Mouse (Mus musculus): ENCODE data around the gene Dus1l. TPM values are rescaled to one million over a fixed set of nuclear protein-coding genes. Genes with fewer than 3 reads are reported as not detected.

The Dus1l gene
- polyA plus RNA-seq, 1 experiment from 2014 or later: 46.0 TPM

DNA sequence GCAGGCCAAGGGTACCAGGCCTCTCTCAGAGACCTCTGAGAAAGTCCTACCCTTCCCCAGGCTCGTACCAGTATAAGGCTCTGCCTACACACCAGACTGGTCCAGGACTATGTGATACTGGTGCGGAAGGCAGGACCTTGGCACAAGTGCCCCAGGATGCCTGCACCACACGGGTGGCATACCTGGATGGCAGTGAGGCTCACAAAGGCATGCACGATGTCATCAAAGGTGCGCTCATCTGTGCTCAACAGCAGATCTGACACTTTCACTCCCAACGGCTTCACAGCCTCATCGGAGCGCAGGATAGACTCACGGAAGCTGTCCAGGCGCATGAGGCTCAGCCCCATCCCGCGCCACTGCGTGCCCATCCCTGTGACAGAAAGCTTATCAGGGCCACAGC is 22.0 kb upstream of the Dus1l start:
- H3K27me3 ChIP-seq: no peaks in the 10 kb centered on the region

DNA sequence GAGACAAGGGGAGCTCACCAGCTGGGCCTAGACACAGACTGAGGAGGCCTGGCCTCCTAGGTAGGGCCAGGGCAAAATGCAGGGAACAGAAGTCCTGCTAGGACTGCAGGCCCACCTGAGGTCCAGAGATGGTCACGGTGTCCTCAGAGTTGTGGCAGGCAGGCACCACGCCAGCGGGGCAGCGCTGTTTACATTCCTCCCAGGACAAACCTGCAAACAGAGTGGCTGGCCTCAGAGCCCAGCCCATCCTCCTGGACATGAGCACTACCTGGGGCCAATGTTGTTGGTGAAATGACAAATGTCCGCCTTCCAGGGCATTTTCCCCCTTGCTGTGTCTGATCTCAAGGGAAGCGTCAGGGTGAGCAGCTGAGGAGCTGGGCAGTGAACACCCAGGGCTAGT is 21.2 kb upstream of the Dus1l start:
- DNase-seq (ENCODE audit: low read depth, low spot score) (no peak), ATAC-seq (no peak)
- ChIA-PET POLR2A (interaction anchor here (1.0 kb wide), 1 partner anchor 17 kb away, joined by 3 read pairs; no protein-coding TSS in a partner anchor), CTCF (no interaction called here)
- in situ Hi-C loops (cut with MboI; ENCODE audit: low pct_unique_long_range_greater_than_20kb): no loop called here
- TF ChIP-seq CTCF (IDR thresholded peaks at IDR 0.05): no peak
- no peaks in the 10 kb centered on the region for H3K27me3 ChIP-seq

More for the DNA sequence above, 22.0 kb upstream of the Dus1l start:
- no peak for DNase-seq (ENCODE audit: low read depth, low spot score)
- CTCF ChIA-PET: no interaction called here
- in situ Hi-C loops (cut with MboI; ENCODE audit: low pct_unique_long_range_greater_than_20kb): no loop called here
- POLR2A ChIA-PET: no interaction called here
- no peak for ATAC-seq
- TF ChIP-seq CTCF (IDR thresholded peaks at IDR 0.05): no peak

DNA sequence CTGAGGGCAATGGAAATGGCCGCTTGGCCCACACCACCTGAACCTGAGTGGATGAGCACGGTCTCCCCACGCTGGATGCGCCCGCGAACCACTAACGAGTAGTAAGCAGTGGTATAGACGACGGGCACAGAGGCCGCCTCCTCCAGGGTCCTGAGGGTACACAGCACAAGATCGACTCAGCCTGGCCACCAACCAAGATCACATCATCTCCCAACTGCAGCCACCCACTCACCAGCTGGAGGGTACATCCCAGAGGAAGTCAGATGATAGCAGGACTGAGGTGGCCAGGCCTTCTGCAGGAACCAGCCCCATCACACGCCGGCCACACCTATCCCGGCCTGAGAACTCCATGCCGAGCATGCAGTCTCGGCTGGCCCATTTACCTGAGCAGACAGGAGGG is 15.9 kb upstream of the Dus1l start:
- in situ Hi-C loops (cut with MboI; ENCODE audit: low pct_unique_long_range_greater_than_20kb): no loop called here
- POLR2A ChIA-PET: no interaction called here
- DNase-seq (ENCODE audit: low read depth, low spot score): no peak
- CTCF ChIA-PET: no interaction called here
- TF ChIP-seq CTCF (IDR thresholded peaks at IDR 0.05): no peak
- no peak for ATAC-seq
- no peaks in the 10 kb centered on the region for H3K27me3 ChIP-seq

DNA sequence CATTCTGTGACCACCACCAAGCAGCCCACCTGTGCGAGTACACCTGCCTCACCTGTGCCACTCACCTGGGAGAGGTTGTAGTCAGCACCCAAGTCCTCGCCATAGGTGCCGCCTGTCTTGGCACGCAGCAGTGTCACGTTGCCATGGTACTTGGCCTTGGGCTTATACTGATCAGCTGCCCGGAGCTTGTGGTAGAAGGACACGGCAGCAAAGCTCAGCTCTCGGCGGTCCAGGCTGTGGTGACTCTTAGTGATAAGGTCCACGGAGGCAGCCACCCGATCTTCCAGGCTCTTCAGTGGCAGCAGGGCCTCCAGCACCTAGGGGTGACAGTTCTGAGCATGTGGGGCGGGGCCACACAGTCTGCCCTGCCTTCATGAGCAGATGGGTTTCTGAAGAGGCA is 11.8 kb upstream of the Dus1l start:
- in situ Hi-C loops (cut with MboI; ENCODE audit: low pct_unique_long_range_greater_than_20kb): no loop called here
- CTCF ChIA-PET: interaction anchor here (0.9 kb wide), 1 partner anchor 8 kb away, joined by 3 read pairs; no protein-coding TSS in a partner anchor
- ATAC-seq: no peak
- no peak for TF ChIP-seq CTCF (IDR thresholded peaks at IDR 0.05)
- POLR2A ChIA-PET: no interaction called here
- no peak for DNase-seq (ENCODE audit: low read depth, low spot score)
- no peaks in the 10 kb centered on the region for H3K27me3 ChIP-seq

DNA sequence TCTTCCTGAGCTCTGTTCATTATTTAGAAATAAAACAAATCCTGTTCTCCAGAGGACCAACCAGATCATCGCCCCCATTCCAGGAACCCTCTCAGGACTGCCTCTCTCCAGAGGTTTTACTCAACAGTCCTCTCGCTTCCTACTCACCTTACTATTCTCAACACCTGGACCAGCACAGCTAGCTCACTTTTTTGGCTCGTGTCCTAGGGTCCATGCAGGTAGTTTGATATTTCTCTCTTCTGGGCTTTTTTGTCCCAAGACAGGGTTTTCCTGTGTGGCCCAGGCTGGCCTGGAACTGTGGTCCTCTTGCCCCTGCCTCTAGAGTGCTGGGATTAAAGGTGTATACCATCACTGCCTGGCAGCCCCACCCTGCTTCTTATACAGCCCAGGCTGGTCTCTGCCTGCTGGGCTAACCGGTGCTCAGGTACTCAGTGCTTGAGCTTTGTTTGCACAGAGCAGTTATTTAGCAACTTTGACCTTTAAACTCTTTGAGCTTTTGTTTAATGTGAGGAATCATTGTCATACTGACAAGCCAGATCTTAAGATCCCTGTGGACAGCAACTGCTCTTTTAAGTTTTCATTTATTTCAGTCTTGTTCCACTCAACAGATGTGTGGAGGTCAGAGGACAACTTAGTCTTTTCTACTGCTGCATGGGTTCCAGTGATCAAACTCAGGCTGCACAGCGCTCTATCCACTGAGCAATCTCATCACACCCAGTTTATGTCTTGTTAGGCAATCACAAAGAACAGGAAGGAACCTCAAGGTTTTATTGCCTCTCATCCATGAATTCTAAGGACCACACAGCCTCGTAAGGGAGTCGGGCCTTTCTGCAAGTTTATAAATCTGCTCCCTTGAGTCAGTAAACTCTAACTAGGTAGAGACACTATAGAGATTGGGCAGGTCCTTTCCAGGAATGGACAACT is 9.4 kb upstream of the Dus1l start:
- TF ChIP-seq CTCF (IDR thresholded peaks at IDR 0.05): no peak
- H3K27me3 ChIP-seq: no peaks in the 10 kb centered on the region
- DNase-seq (ENCODE audit: low read depth, low spot score) (no peak), ATAC-seq (no peak)
- in situ Hi-C loops (cut with MboI; ENCODE audit: low pct_unique_long_range_greater_than_20kb): no loop called here
- CTCF ChIA-PET: no interaction called here
- POLR2A ChIA-PET: interaction anchor here (1.0 to 1.1 kb wide), 2 partner anchors 10 to 17 kb away, joined by 3 read pairs; no protein-coding TSS in a partner anchor

DNA sequence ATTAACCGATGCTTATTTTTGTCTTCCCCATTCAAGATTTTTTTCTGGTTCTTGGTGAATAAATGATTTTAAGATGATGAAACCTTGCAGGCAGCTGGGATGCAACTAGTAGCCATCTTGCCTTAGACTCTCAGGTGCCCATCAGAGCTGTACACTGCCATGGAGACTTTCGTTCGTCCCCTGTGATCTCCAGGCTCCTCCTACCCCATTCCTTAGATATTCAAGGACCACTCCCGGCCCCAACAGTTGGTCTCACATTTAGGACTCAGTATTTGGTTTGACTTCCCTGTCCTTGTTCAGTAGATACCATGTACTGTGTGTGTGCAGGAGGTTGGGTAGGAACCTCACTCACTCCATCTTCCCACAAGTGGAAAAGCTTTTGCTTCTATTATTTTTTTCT is 8.6 kb upstream of the Dus1l start:
- in situ Hi-C loops (cut with MboI; ENCODE audit: low pct_unique_long_range_greater_than_20kb): no loop called here
- H3K27me3 ChIP-seq: no peaks in the 10 kb centered on the region
- ChIA-PET POLR2A (interaction anchor here (1.0 to 1.1 kb wide), 2 partner anchors 11 to 17 kb away, joined by 3 read pairs; no protein-coding TSS in a partner anchor), CTCF (no interaction called here)
- ATAC-seq (no peak), DNase-seq (ENCODE audit: low read depth, low spot score) (no peak)
- no peak for TF ChIP-seq CTCF (IDR thresholded peaks at IDR 0.05)

DNA sequence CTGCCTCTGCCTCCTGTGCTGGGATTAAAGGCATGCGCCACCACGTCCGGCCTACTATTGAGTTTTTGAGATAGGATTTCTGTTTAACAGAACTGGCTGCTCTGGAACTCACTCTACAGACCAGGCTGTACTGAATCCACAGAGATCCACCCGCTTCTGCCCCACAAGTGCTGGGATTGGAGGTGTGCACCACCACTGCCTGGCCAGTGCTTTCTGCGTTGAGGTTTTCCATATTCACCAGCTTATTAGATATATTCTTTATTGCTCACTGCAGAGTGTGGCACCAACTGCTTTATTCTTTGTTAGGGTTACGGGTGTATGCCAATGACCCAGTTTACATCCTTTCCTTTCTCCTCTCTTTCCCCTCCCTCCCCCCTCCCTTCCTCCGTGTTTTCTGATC is 8.1 kb upstream of the Dus1l start:
- ChIA-PET CTCF (interaction anchor here (1.4 kb wide), 1 partner anchor 28 kb away, joined by 3 read pairs; no protein-coding TSS in a partner anchor), POLR2A (interaction anchor here (1.0 to 1.4 kb wide), 3 partner anchors 12 to 19 kb away, joined by 3 to 4 read pairs (median 3); partner anchors contain the start of gene Fasn)
- in situ Hi-C loops (cut with MboI; ENCODE audit: low pct_unique_long_range_greater_than_20kb): no loop called here

DNA sequence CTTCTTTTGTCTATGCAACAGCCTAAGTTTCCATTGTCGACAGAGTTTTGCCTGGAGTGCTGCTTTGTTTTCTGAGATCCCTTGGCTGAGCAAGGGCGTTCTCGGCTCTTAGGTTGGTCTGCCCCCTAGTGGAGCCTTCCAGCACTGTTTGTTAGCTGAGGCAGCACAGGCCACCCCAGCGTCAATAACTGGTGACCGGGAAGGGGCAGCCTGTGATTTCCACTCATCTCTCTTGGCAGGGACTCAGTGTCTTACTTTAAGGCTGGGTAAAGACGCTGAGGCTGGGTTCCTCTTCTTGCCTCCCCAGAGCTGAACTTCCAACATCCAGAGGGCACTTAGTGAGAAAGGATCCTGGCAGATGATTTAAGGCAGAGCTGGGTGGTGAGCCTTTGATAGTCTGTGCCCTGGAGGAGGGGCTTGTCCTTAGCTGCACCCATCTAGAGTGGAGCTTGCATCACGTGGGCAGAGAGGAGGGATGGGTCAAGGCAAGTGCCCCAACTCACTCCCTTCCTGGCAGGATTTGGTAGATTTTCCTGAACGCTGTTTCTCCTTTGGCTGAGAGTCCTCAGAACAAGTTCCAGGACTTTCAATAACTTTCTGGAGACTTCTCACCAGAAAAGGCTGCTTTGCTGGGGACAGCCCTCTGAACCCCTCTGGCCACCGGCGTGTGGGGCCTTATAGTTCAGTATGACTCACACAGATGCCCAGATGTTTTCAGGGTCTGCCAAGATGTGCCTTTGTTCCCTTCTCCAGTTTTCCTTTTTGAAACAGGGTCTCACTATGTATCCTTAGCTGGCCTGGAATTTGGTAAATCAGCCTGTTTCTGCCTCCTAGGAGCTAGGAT is 4.1 kb upstream of the Dus1l start:
- CTCF ChIA-PET: interaction anchor here (0.7 to 2.4 kb wide), 16 partner anchors 8 to 174 kb away, joined by 3 to 15 read pairs (median 4); partner anchors contain the start of genes Fasn, Lrrc45 and Rac3
- POLR2A ChIA-PET: interaction anchor here (0.9 to 1.2 kb wide), 5 partner anchors 10 to 80 kb away, joined by 3 to 5 read pairs (median 3); no protein-coding TSS in a partner anchor
- DNase-seq (ENCODE audit: low read depth, low spot score) (peak; percentile 46), ATAC-seq (peak; percentile 85)
- TF ChIP-seq CTCF (IDR thresholded peaks at IDR 0.05): no peak
- H3K27me3 ChIP-seq: no peaks in the 10 kb centered on the region
- in situ Hi-C loops (cut with MboI; ENCODE audit: low pct_unique_long_range_greater_than_20kb): no loop called here

More for the DNA sequence above, 8.1 kb upstream of the Dus1l start:
- ATAC-seq (no peak), DNase-seq (ENCODE audit: low read depth, low spot score) (no peak)
- TF ChIP-seq CTCF (IDR thresholded peaks at IDR 0.05): no peak
- no peaks in the 10 kb centered on the region for H3K27me3 ChIP-seq

DNA sequence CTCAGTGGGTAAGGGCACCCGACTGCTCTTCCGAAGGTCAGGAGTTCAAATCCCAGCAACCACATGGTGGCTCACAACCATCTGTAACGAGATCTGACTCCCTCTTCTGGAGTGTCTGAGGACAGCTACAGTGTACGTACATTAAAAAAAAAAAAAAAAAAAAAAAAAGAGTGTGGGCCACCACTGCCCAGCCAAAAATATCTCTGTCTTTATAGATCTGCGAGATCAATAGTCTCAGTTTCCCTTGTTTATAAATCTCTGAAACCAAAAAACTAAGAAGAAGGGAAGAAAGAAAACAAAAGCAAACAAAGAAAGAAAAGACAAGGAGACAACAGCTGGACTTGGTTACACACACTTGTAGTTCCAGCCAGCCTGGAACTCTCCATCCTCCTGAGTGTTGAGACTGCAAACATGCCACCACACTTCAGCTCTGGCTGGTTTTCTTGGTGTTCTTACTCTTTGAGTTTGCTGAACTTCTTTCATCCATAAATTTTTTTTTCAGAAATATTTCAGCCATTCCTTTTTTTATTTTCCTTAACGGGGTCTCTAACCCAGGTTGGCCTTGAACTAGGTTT is 3.2 kb upstream of the Dus1l start:
- ATAC-seq (no peak), DNase-seq (ENCODE audit: low read depth, low spot score) (no peak)
- no peak for TF ChIP-seq CTCF (IDR thresholded peaks at IDR 0.05)
- ChIA-PET CTCF (interaction anchor here (0.7 to 2.4 kb wide), 13 partner anchors 9 to 173 kb away, joined by 3 to 15 read pairs (median 4); partner anchors contain the start of genes Fasn, Lrrc45 and Rac3), POLR2A (interaction anchor here (0.9 to 1.2 kb wide), 4 partner anchors 9 to 80 kb away, joined by 3 to 5 read pairs (median 4); no protein-coding TSS in a partner anchor)
- in situ Hi-C loops (cut with MboI; ENCODE audit: low pct_unique_long_range_greater_than_20kb): no loop called here
- no peaks in the 10 kb centered on the region for H3K27me3 ChIP-seq

DNA sequence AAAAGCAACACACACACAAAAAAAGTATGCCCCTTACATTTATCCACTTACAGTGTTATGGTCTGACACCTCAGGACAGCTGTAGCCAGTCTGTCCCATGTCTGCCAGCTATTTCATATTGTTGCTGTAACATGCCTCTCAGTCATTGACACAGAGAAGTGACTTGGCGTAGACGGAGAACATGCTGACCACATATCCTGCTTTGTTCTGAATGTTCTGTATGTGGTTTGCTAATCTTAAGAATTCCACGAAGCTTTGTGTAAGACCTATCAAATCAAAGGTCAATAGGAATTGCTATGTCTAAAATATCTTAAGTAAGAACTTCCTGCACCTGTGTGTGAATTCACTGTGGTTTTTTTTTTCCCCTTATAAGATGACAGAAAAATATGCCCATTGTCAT is 2.0 kb upstream of the Dus1l start:
- TF ChIP-seq CTCF (IDR thresholded peaks at IDR 0.05): no peak
- no peaks in the 10 kb centered on the region for H3K27me3 ChIP-seq
- ChIA-PET POLR2A (interaction anchor here (0.6 kb wide), 1 partner anchor 156 kb away, joined by 3 read pairs; no protein-coding TSS in a partner anchor), CTCF (interaction anchor here (1.3 to 2.4 kb wide), 2 partner anchors 11 to 13 kb away, joined by 3 to 9 read pairs; no protein-coding TSS in a partner anchor)
- no peak for DNase-seq (ENCODE audit: low read depth, low spot score)
- in situ Hi-C loops (cut with MboI; ENCODE audit: low pct_unique_long_range_greater_than_20kb): no loop called here
- ATAC-seq: no peak
